Mouse (Mus musculus) midbrain, embryonic 16.5 days (tissue): ENCODE data around the gene Pabpn1l. TPM values are rescaled to one million over a fixed set of nuclear protein-coding genes. Genes with fewer than 3 reads are reported as not detected.

Experiments
- ATAC-seq: fragments of 200-750 bp; cut with Nextera tagmentation; 2 replicates; pipeline ENCODE4 v1.8.0; 2017; ENCODE audit warnings: moderate TSS enrichment
- H3K27ac ChIP-seq: fragments of 300-500 bp; sonication (generic); 2 replicates; pipeline ENCODE4 v1.5.1; 2014; ENCODE audit warnings: mild to moderate bottlenecking, low read length, mixed read lengths
- H3K27me3 ChIP-seq: fragments of 300-500 bp; sonication (generic); 2 replicates; pipeline ENCODE4 v1.6.1; 2014; ENCODE audit warnings: low read depth, low read length, mixed read lengths; ENCODE audit not compliant: control insufficient read depth, insufficient read depth
- H3K36me3 ChIP-seq: fragments of 300-500 bp; sonication (generic); 2 replicates; pipeline ENCODE4 v1.6.1; 2014; ENCODE audit warnings: mild to moderate bottlenecking, low read length, moderate library complexity, mixed read lengths; ENCODE audit not compliant: control insufficient read depth, insufficient read depth
- H3K4me1 ChIP-seq: fragments of 300-500 bp; sonication (generic); 2 replicates; pipeline ENCODE4 v1.6.1; 2014; ENCODE audit warnings: mild to moderate bottlenecking, low read length, mixed read lengths; ENCODE audit not compliant: control insufficient read depth, insufficient read depth
- H3K4me2 ChIP-seq: fragments of 300-500 bp; sonication (generic); 2 replicates; pipeline ENCODE4 v1.6.1; 2014; ENCODE audit warnings: mild to moderate bottlenecking, low read length, mixed read lengths
- H3K4me3 ChIP-seq: fragments of 300-500 bp; sonication (generic); 2 replicates; pipeline ENCODE4 v1.5.1; 2014; ENCODE audit warnings: low read depth, mild to moderate bottlenecking, low read length, moderate library complexity, mixed read lengths
- H3K9ac ChIP-seq: fragments of 300-500 bp; sonication (generic); 2 replicates; pipeline ENCODE4 v1.6.1; 2014; ENCODE audit warnings: low read depth, low read length, mixed read lengths
- H3K9me3 ChIP-seq: fragments of 300-500 bp; sonication (generic); replicated peaks from 2 replicates; pipeline ENCODE4 v1.6.1; 2014; ENCODE audit warnings: mild to moderate bottlenecking, low read length, mixed read lengths; ENCODE audit not compliant: control insufficient read depth, poor library complexity, severe bottlenecking
- WGBS: fragments of 180-500 bp; shearing (Covaris S2); extraction: QIAGEN DNeasy Blood & Tissue Kit; methylation state at CpG from one replicate; pipeline ENCODE4 v1.1.7; 2014; 5-methylcytosine and 5-hydroxymethylcytosine counted together
- polyA plus RNA-seq: library from polyadenylated mRNA; unstranded; fragments of >200 nt; fragmentation: Nextera tagmentation; extraction: Ambion mirVana; gene quantifications from 2 replicates; pipeline ENCODE4 v1.2.1, GENCODE M21; 2015

Pabpn1l gene
- polyA plus RNA-seq, 1 experiment from 2014 or later = not detected

DNA sequence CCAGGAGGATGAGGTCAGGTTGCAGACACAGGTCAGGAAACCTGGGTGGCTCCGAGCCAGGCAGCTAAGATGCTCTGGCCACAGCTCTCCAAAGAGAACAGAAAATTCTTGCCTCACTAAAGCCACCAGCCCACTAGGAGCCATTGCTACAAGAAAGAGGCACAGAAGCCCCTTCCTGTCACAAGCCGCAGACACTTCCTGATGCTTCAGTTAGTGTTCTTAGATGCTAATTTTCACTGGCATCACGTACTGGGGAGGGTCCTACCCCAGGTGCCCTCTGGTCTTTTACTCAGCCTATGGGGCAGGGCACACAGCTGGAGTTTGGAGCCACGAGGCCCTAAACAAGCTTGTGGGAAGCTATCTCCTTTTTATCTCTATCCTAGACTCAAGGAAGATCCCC is 26.5 kb downstream of the Pabpn1l start:
- WGBS = 56% methylated on average over 4 of the region's 4 CpGs
- no peak overlapping the region for H3K4me3 ChIP-seq
- no peak overlapping the region for H3K9ac ChIP-seq
- 0 out of 2 replicates have a peak, but pooled peaks cover 4% of the 10 kb centered on the region for H3K4me1 ChIP-seq
- no peak overlapping the region for H3K4me2 ChIP-seq
- no peak for ATAC-seq
- no peaks in the 10 kb centered on the region; the same call in 1 of the 2 replicates for H3K36me3 ChIP-seq
- H3K27ac ChIP-seq = no peak overlapping the region
- no peaks in the 10 kb centered on the region for H3K9me3 ChIP-seq
- H3K27me3 ChIP-seq = no peaks in the 10 kb centered on the region

DNA sequence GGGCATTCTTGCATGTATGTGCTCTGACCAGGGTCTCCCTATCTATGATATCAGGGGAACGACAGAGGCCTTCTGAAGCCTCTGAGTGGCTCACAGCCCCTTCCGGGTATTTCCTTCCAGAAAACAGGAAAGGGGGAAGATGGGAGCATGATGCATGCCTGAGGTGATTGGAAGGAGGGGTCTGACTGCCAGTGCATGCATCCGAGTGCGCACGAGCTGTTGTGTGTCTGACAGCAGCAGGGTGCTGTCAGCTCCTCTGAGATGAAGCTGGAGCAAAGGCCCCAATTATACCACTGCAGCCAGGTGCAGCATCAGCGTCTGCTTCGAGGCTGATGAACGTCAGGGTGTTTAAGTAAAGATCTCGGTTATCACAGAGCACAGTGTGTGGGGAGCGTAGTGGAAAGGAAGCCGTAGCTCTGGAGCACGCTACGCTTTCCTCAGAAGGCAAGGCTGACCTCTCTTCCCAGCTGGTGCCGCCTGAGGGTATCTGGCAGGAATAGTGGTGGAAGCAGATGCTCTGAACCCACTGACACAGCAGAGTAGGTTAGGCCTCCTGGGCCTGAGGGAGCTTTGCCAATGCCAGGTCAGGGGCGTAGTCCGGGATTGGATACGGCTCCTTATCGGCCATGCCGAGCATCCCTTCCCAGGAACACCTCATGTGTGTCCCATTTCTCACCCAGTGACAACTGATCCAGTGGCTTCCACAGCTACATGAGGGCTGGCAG is 28.6 kb downstream of the Pabpn1l start:
- Histone ChIP-seq H3K9me3 (no peaks in the 10 kb centered on the region), H3K4me2 (no peak overlapping the region), H3K4me3 (no peak overlapping the region), H3K9ac (0 out of 2 replicates have a peak overlapping the region, but pooled peaks have one; percentile 14), H3K27me3 (no peaks in the 10 kb centered on the region), H3K27ac (0 out of 2 replicates have a peak overlapping the region, but pooled peaks have one; percentile 32), H3K36me3 (no peaks in the 10 kb centered on the region; the same call in 1 of the 2 replicates), H3K4me1 (0 out of 2 replicates have a peak, but pooled peaks cover 4% of the 10 kb centered on the region)
- ATAC-seq = no peak; the same call in 1 of the 2 replicates
- 75% methylated on average over 19 of the region's 19 CpGs for WGBS

GRCm38 (mm10) chr8:122593240-122593639 is 29.3 kb downstream of the Pabpn1l start:
- Histone ChIP-seq H3K9ac (no peak overlapping the region), H3K27me3 (no peaks in the 10 kb centered on the region), H3K36me3 (no peaks in the 10 kb centered on the region), H3K4me3 (no peak overlapping the region), H3K4me1 (0 out of 2 replicates have a peak, but pooled peaks cover 4% of the 10 kb centered on the region), H3K27ac (no peak overlapping the region), H3K9me3 (no peaks in the 10 kb centered on the region), H3K4me2 (no peak overlapping the region)
- no peak for ATAC-seq
- 80% methylated on average over 12 of the region's 12 CpGs for WGBS

DNA sequence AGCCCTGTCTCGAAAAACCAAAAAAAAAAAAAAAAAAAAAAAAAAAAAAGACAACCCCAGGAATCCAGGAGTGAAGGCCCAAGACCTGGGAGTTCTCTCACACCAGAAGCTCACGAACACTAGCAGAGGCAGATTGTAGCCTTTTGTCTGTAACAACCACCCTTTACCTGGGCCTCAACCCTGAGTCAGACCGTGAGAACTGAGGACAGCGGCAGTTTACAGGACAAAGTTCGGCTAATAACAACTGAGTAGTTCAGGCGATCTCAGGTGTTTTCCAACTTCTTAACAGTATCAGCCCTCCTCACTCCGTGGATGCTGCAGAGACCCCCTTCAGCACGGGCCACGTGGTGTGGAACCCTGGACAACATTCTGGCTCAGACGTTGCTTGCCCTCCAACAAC is 35.8 kb downstream of the Pabpn1l start:
- H3K27ac ChIP-seq = no peak overlapping the region
- no peak overlapping the region for H3K4me2 ChIP-seq
- H3K4me1 ChIP-seq = no peaks in the 10 kb centered on the region
- no peak overlapping the region for H3K4me3 ChIP-seq
- WGBS = 86% methylated on average over 10 of the region's 10 CpGs
- H3K9me3 ChIP-seq = no peaks in the 10 kb centered on the region
- ATAC-seq = no peak
- H3K9ac ChIP-seq = no peak overlapping the region
- H3K36me3 ChIP-seq = no peaks in the 10 kb centered on the region
- H3K27me3 ChIP-seq = no peaks in the 10 kb centered on the region

DNA sequence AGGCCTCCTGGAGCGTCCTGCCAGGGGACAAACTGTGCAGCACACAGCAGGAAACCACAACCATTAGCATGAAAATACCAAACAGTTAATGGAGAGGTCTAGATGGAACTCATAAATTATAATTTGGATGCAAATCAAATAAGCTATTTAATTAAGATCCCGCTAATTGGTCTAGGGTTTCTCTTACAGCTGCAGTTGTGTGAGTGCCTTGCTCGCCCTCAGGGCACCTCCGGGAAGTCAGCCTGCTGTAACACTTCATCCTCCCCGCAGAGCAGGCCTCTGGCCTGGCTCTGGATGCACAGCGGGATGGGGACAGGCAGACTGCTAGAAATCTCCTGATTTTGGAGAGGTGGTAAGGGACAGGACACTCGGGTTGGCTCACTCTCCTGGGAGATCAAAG is 36.4 kb downstream of the Pabpn1l start:
- Histone ChIP-seq H3K36me3 (no peaks in the 10 kb centered on the region), H3K27ac (no peak overlapping the region), H3K4me3 (no peak overlapping the region), H3K4me1 (no peaks in the 10 kb centered on the region), H3K9ac (no peak overlapping the region), H3K27me3 (no peaks in the 10 kb centered on the region), H3K4me2 (no peak overlapping the region), H3K9me3 (no peaks in the 10 kb centered on the region)
- no peak for ATAC-seq
- 53% methylated on average over 7 of the region's 7 CpGs for WGBS

- ATAC-seq = no peak
- no peaks in the 10 kb centered on the region for H3K36me3 ChIP-seq
- H3K27me3 ChIP-seq = no peaks in the 10 kb centered on the region
- 73% methylated on average over 14 of the region's 14 CpGs for WGBS
- H3K9me3 ChIP-seq = no peaks in the 10 kb centered on the region
- no peak overlapping the region for H3K27ac ChIP-seq
- H3K4me2 ChIP-seq = no peak overlapping the region
- no peak overlapping the region for H3K9ac ChIP-seq
- H3K4me3 ChIP-seq = no peak overlapping the region
- H3K4me1 ChIP-seq = no peaks in the 10 kb centered on the region
Measured at GRCm38 (mm10) chr8:122585411-122585891, 37.1 kb downstream of the Pabpn1l start.

- no peaks in the 10 kb centered on the region for H3K9me3 ChIP-seq
- no peak overlapping the region for H3K4me2 ChIP-seq
- H3K9ac ChIP-seq = no peak overlapping the region
- H3K27me3 ChIP-seq = no peaks in the 10 kb centered on the region
- no peaks in the 10 kb centered on the region for H3K4me1 ChIP-seq
- H3K4me3 ChIP-seq = no peak overlapping the region
- no peak overlapping the region for H3K27ac ChIP-seq
- no peaks in the 10 kb centered on the region for H3K36me3 ChIP-seq
- ATAC-seq = no peak
- WGBS = 90% methylated on average over 9 of the region's 9 CpGs
Measured at GRCm38 (mm10) chr8:122584981-122585380, 37.6 kb downstream of the Pabpn1l start.

DNA sequence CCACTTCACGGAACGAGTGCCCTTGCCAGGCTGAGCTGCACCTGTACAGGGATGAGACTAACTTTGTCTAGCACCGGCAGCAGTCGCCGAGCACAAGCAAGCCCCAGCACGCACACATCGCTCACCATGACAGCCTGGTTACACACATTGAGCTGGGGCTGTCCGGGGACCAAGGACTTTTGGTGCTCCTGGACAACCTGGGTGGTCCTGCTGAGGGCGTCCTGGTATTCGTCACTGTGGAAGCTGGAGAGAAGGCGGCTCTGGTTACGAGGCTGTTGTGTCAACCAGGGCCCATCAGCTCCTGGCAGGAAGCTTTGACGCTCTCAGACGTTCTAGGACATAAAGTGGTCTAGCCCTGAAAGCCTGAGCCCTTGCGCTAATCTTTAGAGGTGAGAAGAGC is 41.6 kb downstream of the Pabpn1l start:
- no peaks in the 10 kb centered on the region for H3K36me3 ChIP-seq
- no peak overlapping the region for H3K9ac ChIP-seq
- no peak overlapping the region for H3K27ac ChIP-seq
- H3K4me1 ChIP-seq = peaks cover 5% of the 10 kb centered on the region
- no peaks in the 10 kb centered on the region for H3K9me3 ChIP-seq
- no peak overlapping the region for H3K4me3 ChIP-seq
- H3K4me2 ChIP-seq = no peak overlapping the region
- no peaks in the 10 kb centered on the region for H3K27me3 ChIP-seq
- no peak for ATAC-seq
- 85% methylated on average over 13 of the region's 15 CpGs for WGBS

GRCm38 (mm10) chr8:122579196-122579595 is 43.3 kb downstream of the Pabpn1l start:
- H3K9me3 ChIP-seq = no peaks in the 10 kb centered on the region
- no peak overlapping the region for H3K9ac ChIP-seq
- H3K27ac ChIP-seq = no peak overlapping the region
- H3K4me3 ChIP-seq = no peak overlapping the region
- no peaks in the 10 kb centered on the region for H3K36me3 ChIP-seq
- H3K27me3 ChIP-seq = no peaks in the 10 kb centered on the region
- WGBS = 31% methylated on average over 7 of the region's 7 CpGs
- ATAC-seq = no peak
- no peak overlapping the region for H3K4me2 ChIP-seq
- H3K4me1 ChIP-seq = peaks cover 14% of the 10 kb centered on the region
